Mouse (Mus musculus) midbrain, embryonic 16.5 days (tissue): Measurements from ENCODE around the gene Osbpl5. TPM values are rescaled to one million over a fixed set of nuclear protein-coding genes. Genes with fewer than 3 reads are reported as not detected.

ENCODE experiments used
- ATAC-seq: fragments of 200-750 bp; cut with Nextera tagmentation; 2 replicates; pipeline ENCODE4 v1.8.0; 2017; ENCODE audit warnings: moderate TSS enrichment
- H3K27ac ChIP-seq: fragments of 300-500 bp; sonication (generic); 2 replicates; pipeline ENCODE4 v1.5.1; 2014; ENCODE audit warnings: mild to moderate bottlenecking, low read length, mixed read lengths
- H3K27me3 ChIP-seq: fragments of 300-500 bp; sonication (generic); 2 replicates; pipeline ENCODE4 v1.6.1; 2014; ENCODE audit warnings: low read depth, low read length, mixed read lengths; ENCODE audit not compliant: control insufficient read depth, insufficient read depth
- H3K36me3 ChIP-seq: fragments of 300-500 bp; sonication (generic); 2 replicates; pipeline ENCODE4 v1.6.1; 2014; ENCODE audit warnings: mild to moderate bottlenecking, low read length, moderate library complexity, mixed read lengths; ENCODE audit not compliant: control insufficient read depth, insufficient read depth
- H3K4me1 ChIP-seq: fragments of 300-500 bp; sonication (generic); 2 replicates; pipeline ENCODE4 v1.6.1; 2014; ENCODE audit warnings: mild to moderate bottlenecking, low read length, mixed read lengths; ENCODE audit not compliant: control insufficient read depth, insufficient read depth
- H3K4me2 ChIP-seq: fragments of 300-500 bp; sonication (generic); 2 replicates; pipeline ENCODE4 v1.6.1; 2014; ENCODE audit warnings: mild to moderate bottlenecking, low read length, mixed read lengths
- H3K4me3 ChIP-seq: fragments of 300-500 bp; sonication (generic); 2 replicates; pipeline ENCODE4 v1.5.1; 2014; ENCODE audit warnings: low read depth, mild to moderate bottlenecking, low read length, moderate library complexity, mixed read lengths
- H3K9ac ChIP-seq: fragments of 300-500 bp; sonication (generic); 2 replicates; pipeline ENCODE4 v1.6.1; 2014; ENCODE audit warnings: low read depth, low read length, mixed read lengths
- H3K9me3 ChIP-seq: fragments of 300-500 bp; sonication (generic); replicated peaks from 2 replicates; pipeline ENCODE4 v1.6.1; 2014; ENCODE audit warnings: mild to moderate bottlenecking, low read length, mixed read lengths; ENCODE audit not compliant: control insufficient read depth, poor library complexity, severe bottlenecking
- WGBS: fragments of 180-500 bp; shearing (Covaris S2); extraction: QIAGEN DNeasy Blood & Tissue Kit; methylation state at CpG from one replicate; pipeline ENCODE4 v1.1.7; 2014; 5-methylcytosine and 5-hydroxymethylcytosine counted together
- polyA plus RNA-seq: library from polyadenylated mRNA; unstranded; fragments of >200 nt; fragmentation: Nextera tagmentation; extraction: Ambion mirVana; gene quantifications from 2 replicates; pipeline ENCODE4 v1.2.1, GENCODE M21; 2015

Osbpl5 gene
- polyA plus RNA-seq: 43.8 and 44.1 TPM in 2 replicates

DNA sequence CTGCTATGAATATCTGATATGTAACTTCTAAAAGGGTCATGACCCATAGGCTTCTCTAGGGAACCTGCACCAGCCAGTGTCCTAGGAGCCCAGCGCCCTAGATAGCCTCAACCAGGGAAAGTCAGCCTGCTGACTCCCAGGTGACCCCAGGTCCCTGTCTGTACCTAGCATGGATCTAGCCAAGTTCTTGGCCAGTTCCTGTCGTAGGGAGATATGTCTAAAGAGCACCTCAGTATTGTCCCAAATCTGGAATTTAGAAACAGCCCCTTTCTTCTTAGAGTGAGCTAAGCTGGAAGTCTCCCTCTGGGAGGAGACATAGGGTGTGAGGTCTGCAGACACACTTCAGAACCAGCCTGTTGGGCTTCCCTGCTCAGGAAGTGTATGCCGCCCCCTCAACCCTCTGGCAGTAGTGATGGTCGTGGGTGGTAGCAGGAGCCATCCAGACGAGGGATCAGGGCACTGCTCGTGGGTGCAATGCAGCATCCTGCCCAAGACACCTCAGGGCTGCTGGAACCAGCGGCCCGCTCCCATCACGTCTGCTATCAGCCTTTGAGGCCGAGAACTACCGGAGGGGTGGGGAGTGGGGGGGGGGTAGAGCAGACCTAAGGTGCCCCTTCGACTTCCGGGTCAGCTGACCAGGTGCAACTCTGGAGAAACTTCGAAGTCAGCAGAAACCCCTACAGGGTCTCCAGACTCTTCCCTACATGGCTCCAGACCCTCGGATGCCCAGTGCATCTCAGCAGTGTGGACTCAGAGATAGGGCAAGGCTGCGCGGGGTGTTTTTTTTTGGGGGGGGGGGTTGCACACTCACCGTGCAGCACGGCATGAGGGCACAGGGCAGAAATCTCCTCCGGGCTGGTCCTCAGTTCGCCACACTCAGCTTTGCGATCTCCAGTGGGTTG lies at the start of gene Osbpl5:
TSS of gene Osbpl5 (minus strand) at position 861 of the 902 bp plus-strand sequence.
- no peak within 1 kb of the TSS for H3K27ac ChIP-seq
- no peaks in the 10 kb centered on the region for H3K36me3 ChIP-seq
- ATAC-seq: no peak
- WGBS: 26% methylated on average over 22 of the region's 22 CpGs
- H3K4me1 ChIP-seq: peaks cover 7% of the 10 kb centered on the region; the same call in 1 of the 2 replicates
- H3K9ac ChIP-seq: peak within 1 kb of the TSS; percentile 48
- no peaks in the 10 kb centered on the region for H3K9me3 ChIP-seq
- H3K27me3 ChIP-seq: peaks cover 12% of the 10 kb centered on the region
- peak within 1 kb of the TSS; percentile 94 for H3K4me2 ChIP-seq
- peak within 1 kb of the TSS; percentile 44 for H3K4me3 ChIP-seq

DNA sequence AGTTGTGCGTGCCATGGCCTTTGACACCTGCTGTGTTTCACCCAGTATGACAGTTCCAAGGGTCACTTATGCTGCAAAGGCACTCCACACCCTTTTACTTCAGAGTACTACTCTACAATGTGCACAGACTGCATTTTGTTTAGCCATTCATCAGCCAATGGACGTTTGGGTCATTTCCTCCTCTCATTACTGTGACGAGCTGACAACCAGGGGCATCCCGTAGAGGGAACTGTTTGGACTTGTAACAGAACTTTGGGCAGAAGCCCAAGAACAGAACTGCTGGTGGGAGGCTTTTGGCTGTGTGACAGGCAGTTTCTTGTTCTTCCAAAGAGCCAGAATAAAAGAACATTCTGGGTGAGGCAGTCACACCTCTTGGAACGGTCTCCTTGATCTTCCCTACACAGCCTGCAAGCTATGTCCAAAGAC lies 48.4 kb upstream of the Osbpl5 start:
- H3K4me2 ChIP-seq: no peak overlapping the region
- H3K9ac ChIP-seq: no peak overlapping the region
- H3K9me3 ChIP-seq: no peaks in the 10 kb centered on the region
- peaks cover 2% of the 10 kb centered on the region; the same call in 1 of the 2 replicates for H3K36me3 ChIP-seq
- H3K4me3 ChIP-seq: no peak overlapping the region
- ATAC-seq: no peak
- WGBS: 79% methylated on average over 5 of the region's 5 CpGs
- no peaks in the 10 kb centered on the region for H3K4me1 ChIP-seq
- H3K27ac ChIP-seq: no peak overlapping the region
- H3K27me3 ChIP-seq: no peaks in the 10 kb centered on the region

DNA sequence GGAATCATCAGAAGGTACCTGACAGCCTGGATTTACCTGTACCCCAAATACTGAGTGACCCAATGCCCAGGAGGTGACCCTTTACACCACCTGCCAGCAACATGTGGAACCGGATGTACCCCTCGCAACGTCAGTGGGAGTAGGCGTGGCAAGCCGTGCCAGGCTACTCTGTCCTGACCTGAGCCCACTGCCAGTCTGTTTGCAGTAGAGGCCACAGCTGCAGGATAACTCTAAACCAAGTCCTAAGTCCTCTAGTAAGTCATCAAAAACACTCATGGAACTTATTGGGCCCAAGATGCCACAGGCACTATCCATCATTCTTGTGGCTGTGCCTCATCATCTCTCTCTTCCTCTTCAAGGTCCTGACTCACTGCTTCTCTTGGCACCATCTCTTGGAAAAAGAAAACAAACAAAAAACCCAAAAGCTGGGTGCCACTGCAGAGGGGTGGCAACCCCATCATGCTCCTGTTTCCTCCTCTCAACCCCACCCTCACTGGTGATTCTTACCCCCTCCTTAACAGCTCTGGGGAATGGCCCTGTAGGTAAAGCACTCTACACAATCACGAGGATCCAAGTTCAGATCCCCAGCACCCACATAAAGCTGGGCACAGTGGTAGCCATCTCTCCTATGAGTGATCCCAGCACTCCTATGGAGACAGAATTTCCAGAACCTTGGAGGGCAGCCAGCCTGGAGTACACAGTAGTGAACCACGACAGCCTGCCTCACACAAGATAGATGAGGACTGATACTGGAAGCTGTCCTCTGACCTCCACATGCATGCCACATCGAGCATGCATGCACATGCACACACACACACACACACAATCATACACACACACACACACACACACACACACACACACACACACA lies 44.6 kb upstream of the Osbpl5 start:
- WGBS: 91% methylated on average over 8 of the region's 8 CpGs
- H3K4me2 ChIP-seq: no peak overlapping the region
- no peaks in the 10 kb centered on the region for H3K4me1 ChIP-seq
- H3K4me3 ChIP-seq: no peak overlapping the region
- H3K9me3 ChIP-seq: no peaks in the 10 kb centered on the region
- H3K27ac ChIP-seq: no peak overlapping the region
- ATAC-seq: no peak
- peaks cover 26% of the 10 kb centered on the region for H3K36me3 ChIP-seq
- no peaks in the 10 kb centered on the region for H3K27me3 ChIP-seq
- H3K9ac ChIP-seq: no peak overlapping the region

DNA sequence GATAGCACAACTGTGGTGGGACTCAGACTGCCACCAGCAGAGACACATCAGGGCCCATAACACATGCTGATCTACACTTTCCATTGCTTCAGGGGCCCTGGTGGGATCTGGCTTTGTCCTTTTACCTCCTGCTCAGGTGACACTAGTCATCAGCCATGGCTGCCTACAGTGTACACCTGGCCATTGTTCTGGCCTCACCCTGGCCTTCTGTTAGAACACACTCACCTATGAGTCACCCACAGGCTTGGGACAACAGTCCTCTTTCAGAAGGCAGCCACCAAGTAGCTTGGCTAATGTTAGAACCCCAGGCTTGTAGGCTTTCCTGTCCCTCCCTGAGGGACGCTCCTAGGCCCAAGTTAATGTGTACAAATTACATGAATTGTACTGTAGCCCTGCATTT lies 44.0 kb upstream of the Osbpl5 start:
- H3K9ac ChIP-seq: no peak overlapping the region
- no peak for ATAC-seq
- no peak overlapping the region for H3K27ac ChIP-seq
- no peaks in the 10 kb centered on the region for H3K9me3 ChIP-seq
- 87% methylated on average over 1 of the region's 1 CpGs for WGBS
- H3K4me1 ChIP-seq: no peaks in the 10 kb centered on the region
- no peaks in the 10 kb centered on the region for H3K27me3 ChIP-seq
- peaks cover 29% of the 10 kb centered on the region for H3K36me3 ChIP-seq
- H3K4me3 ChIP-seq: no peak overlapping the region
- no peak overlapping the region for H3K4me2 ChIP-seq

DNA sequence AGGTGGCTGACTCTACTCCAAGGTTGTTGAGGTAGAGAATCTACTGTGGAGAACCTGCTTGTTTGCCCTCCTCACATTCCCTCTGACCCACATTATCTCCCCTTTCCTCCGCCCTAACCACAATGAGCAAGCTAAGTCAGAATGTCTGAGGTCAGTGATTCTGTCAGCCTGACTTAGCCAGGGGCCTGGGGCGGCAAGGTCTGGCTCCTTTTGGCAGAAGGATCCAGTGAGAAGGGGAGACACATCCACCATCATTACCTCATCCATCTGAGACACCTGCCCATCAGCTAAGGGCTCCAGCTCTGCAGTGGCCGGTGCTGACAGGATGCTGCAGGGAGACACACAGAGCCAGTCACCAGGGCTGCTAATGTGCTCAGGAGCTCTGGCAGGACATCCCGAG lies 42.0 kb upstream of the Osbpl5 start:
- Histone ChIP-seq H3K4me1 (no peaks in the 10 kb centered on the region), H3K4me2 (no peak overlapping the region), H3K27me3 (no peaks in the 10 kb centered on the region), H3K4me3 (no peak overlapping the region), H3K36me3 (peaks cover 31% of the 10 kb centered on the region), H3K9me3 (no peaks in the 10 kb centered on the region), H3K27ac (no peak overlapping the region), H3K9ac (no peak overlapping the region)
- 93% methylated on average over 4 of the region's 4 CpGs for WGBS
- ATAC-seq: no peak

DNA sequence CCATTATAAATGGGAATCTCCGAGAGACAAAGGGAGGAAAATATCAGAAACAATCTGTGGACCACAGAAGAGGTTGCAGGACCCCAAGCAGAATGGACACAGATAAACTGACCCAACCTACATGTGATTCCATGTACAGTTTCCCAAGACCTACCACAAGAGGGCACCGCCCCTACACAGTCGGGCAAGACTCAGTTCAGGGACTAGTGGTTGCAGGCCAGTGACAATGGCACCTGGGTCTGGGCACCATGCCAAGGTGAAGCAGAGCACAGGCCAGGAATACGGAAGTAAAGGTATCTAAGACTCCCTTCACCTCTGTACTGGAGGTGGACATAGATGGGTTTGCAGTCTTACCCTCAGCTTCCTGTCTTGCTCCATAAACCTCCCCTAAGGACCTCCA lies 36.3 kb upstream of the Osbpl5 start:
- Histone ChIP-seq H3K9me3 (no peaks in the 10 kb centered on the region), H3K4me3 (no peak overlapping the region), H3K4me1 (no peaks in the 10 kb centered on the region), H3K4me2 (no peak overlapping the region), H3K27ac (no peak overlapping the region), H3K27me3 (no peaks in the 10 kb centered on the region), H3K36me3 (peaks cover 14% of the 10 kb centered on the region; the same call in 1 of the 2 replicates), H3K9ac (no peak overlapping the region)
- WGBS: 70% methylated on average over 4 of the region's 4 CpGs
- ATAC-seq: no peak

DNA sequence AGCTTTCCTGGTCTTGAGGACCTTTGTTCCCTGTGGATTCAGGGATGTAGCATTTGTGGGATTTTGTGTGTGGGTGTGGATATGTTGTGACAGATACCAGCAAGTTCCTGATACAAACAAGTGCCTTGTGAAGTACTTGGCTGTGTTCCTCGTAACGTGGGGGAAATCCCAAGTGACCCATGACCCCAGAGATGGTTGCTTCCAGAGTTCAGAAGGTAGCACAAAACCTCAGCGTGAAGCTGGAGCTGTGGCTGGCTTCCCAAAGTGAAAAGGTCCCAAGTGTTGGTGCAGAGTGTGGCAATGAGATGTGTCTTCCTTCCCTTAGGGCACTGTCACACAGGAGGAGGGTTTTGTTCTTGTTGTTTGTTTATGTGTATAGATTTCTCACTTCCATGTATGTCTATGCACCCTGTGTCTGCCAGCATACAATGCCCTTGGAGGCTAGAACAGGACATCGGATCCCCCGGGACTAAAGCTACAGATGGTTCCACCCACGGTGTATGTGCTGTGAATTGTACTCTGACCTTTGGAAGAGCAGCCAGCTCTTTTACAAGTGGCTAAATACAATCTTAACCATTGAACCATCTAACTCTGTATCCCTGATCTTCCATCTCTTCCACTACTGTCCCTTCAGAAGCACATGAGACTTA lies 35.7 kb upstream of the Osbpl5 start:
- WGBS: 83% methylated on average over 6 of the region's 6 CpGs
- Histone ChIP-seq H3K36me3 (peaks cover 10% of the 10 kb centered on the region; the same call in 1 of the 2 replicates), H3K4me1 (no peaks in the 10 kb centered on the region), H3K9me3 (no peaks in the 10 kb centered on the region), H3K4me2 (no peak overlapping the region), H3K4me3 (no peak overlapping the region), H3K27ac (no peak overlapping the region), H3K9ac (no peak overlapping the region), H3K27me3 (no peaks in the 10 kb centered on the region)
- ATAC-seq: no peak

DNA sequence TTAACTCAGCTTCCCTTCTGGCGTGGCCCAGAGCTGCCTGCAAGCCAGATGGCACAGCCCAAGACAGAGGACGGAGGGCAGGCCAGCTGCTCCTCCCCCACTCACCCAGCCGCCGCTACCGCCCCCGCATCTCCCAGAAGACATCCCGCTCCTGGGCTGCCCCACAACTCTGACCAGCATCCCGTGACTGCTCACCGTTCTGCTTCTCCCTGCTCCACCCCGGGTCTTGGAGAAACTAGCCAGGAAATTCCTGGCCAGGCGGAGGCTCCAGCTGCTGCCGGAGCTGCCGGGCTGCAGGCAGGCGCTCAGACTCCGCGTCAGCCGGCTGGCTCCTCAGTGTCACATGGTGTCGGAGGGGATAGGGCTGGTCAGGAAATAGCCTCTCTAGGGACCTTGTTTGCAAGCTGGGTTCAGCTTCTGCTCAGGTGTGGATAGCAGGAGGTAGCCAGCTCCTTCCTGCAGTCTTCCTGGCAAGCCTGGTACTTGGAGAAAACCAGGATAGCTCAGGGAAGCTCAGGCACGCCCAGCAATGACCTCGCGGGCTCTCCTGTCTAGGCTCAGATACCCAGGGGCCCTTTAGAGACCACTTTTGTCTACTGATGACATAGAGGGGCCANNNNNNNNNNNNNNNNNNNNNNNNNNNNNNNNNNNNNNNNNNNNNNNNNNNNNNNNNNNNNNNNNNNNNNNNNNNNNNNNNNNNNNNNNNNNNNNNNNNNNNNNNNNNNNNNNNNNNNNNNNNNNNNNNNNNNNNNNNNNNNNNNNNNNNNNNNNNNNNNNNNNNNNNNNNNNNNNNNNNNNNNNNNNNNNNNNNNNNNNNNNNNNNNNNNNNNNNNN lies 27.4 kb upstream of the Osbpl5 start, which contains the start of gene Mrgpre:
TSS of gene Mrgpre (minus strand) at position 505 of the 834 bp plus-strand sequence.
- Histone ChIP-seq H3K4me1 (peaks cover 20% of the 10 kb centered on the region), H3K4me2 (peak within 1 kb of the TSS; percentile 79), H3K9me3 (no peaks in the 10 kb centered on the region), H3K27ac (peak within 1 kb of the TSS; percentile 66), H3K9ac (peak within 1 kb of the TSS; percentile 80), H3K27me3 (no peaks in the 10 kb centered on the region), H3K4me3 (peak within 1 kb of the TSS; percentile 61), H3K36me3 (0 out of 2 replicates have a peak, but pooled peaks cover 3% of the 10 kb centered on the region)
- peak; percentile 92 for ATAC-seq
- 2% methylated on average over 20 of the region's 21 CpGs for WGBS
